Mouse (Mus musculus) midbrain, embryonic 11.5 days (tissue): Measurements from ENCODE around the gene Lmntd1. TPM values are rescaled to one million over a fixed set of nuclear protein-coding genes. Genes with fewer than 3 reads are reported as not detected.
A peak's percentile ranks its signal among the peaks of the same experiment; 100 is the strongest.

ENCODE experiments used
- ATAC-seq: fragments of 200-750 bp; cut with Nextera tagmentation; 2 replicates; pipeline ENCODE4 v1.8.0; 2017; ENCODE audit warnings: moderate TSS enrichment, moderate library complexity; ENCODE audit not compliant: low FRiP score
- DNase-seq: peaks from one replicate; pipeline ENCODE4 v3.0.0; 2015; ENCODE audit warnings: low spot score; ENCODE audit errors: missing footprints
- H3K27ac ChIP-seq: fragments of 300-500 bp; sonication (generic); 2 replicates; pipeline ENCODE4 v1.5.1; 2014; ENCODE audit warnings: low read depth, low read length
- H3K27me3 ChIP-seq: fragments of 300-500 bp; sonication (generic); 2 replicates; pipeline ENCODE4 v1.6.1; 2014; ENCODE audit warnings: mild to moderate bottlenecking, low read length, moderate library complexity, mixed read lengths; ENCODE audit not compliant: control insufficient read depth, insufficient read depth
- H3K36me3 ChIP-seq: fragments of 300-500 bp; sonication (generic); 2 replicates; pipeline ENCODE4 v1.6.1; 2014; ENCODE audit warnings: mild to moderate bottlenecking, low read length, moderate library complexity, mixed read lengths; ENCODE audit not compliant: control insufficient read depth, insufficient read depth
- H3K4me1 ChIP-seq: fragments of 300-500 bp; sonication (generic); 2 replicates; pipeline ENCODE4 v1.6.1; 2014; ENCODE audit warnings: low read length; ENCODE audit not compliant: control insufficient read depth, insufficient read depth
- H3K4me2 ChIP-seq: fragments of 300-500 bp; sonication (generic); 2 replicates; pipeline ENCODE4 v1.6.1; 2014; ENCODE audit warnings: mild to moderate bottlenecking, moderate library complexity
- H3K4me3 ChIP-seq: fragments of 300-500 bp; sonication (generic); 2 replicates; pipeline ENCODE4 v1.5.1; 2014; ENCODE audit warnings: low read depth, low read length
- H3K9ac ChIP-seq: fragments of 300-500 bp; sonication (generic); 2 replicates; pipeline ENCODE4 v1.6.1; 2014; ENCODE audit warnings: low read length
- H3K9me3 ChIP-seq: fragments of 300-500 bp; sonication (generic); 2 replicates; pipeline ENCODE4 v1.6.1; 2016; ENCODE audit warnings: low read length; ENCODE audit not compliant: control insufficient read depth
- WGBS: fragments of 180-500 bp; shearing (Covaris S2); extraction: QIAGEN DNeasy Blood & Tissue Kit; methylation state at CpG from one replicate; pipeline ENCODE4 v1.1.7; 2014; 5-methylcytosine and 5-hydroxymethylcytosine counted together
- polyA plus RNA-seq: library from polyadenylated mRNA; unstranded; fragments of >200 nt; fragmentation: Nextera tagmentation; extraction: Ambion mirVana; gene quantifications from 2 replicates; pipeline ENCODE4 v1.2.1, GENCODE M21; 2014

Gene Lmntd1
- polyA plus RNA-seq, 1 experiment from 2014 or later, result 0.18 TPM

- ATAC-seq (no peak), DNase-seq (no peak)
- H3K27me3 ChIP-seq, result no peaks in the 10 kb centered on the region
These were observed 26.9 kb upstream of the Lmntd1 start for GRCm38 (mm10) chr6:145640971-145641506.

GRCm38 (mm10) chr6:145638248-145638647 is 24.1 kb upstream of the Lmntd1 start:
- no peaks in the 10 kb centered on the region for H3K27me3 ChIP-seq
- no peak overlapping the region for H3K4me3 ChIP-seq
- H3K27ac ChIP-seq, result no peak overlapping the region
- no peak overlapping the region for H3K4me2 ChIP-seq
- H3K36me3 ChIP-seq, result no peaks in the 10 kb centered on the region
- H3K9ac ChIP-seq, result no peak overlapping the region
- ATAC-seq (no peak), DNase-seq (no peak)
- WGBS, result 93% methylated on average over 6 of the region's 6 CpGs
- no peaks in the 10 kb centered on the region for H3K4me1 ChIP-seq
- H3K9me3 ChIP-seq, result no peaks in the 10 kb centered on the region

More at GRCm38 (mm10) chr6:145640971-145641506, 26.9 kb upstream of the Lmntd1 start:
- Histone ChIP-seq H3K9ac (no peak overlapping the region), H3K4me1 (no peaks in the 10 kb centered on the region), H3K36me3 (no peaks in the 10 kb centered on the region), H3K9me3 (no peaks in the 10 kb centered on the region), H3K4me3 (no peak overlapping the region), H3K4me2 (no peak overlapping the region), H3K27ac (no peak overlapping the region)
- WGBS, result 89% methylated on average over 4 of the region's 4 CpGs

- H3K9ac ChIP-seq, result no peak overlapping the region
- no peak for DNase-seq
- no peak overlapping the region for H3K27ac ChIP-seq
- H3K27me3 ChIP-seq, result no peaks in the 10 kb centered on the region
- no peaks in the 10 kb centered on the region for H3K9me3 ChIP-seq
- H3K4me3 ChIP-seq, result no peak overlapping the region
- H3K4me2 ChIP-seq, result no peak overlapping the region
- WGBS, result 90% methylated on average over 4 of the region's 4 CpGs
- no peak for ATAC-seq
- no peaks in the 10 kb centered on the region for H3K4me1 ChIP-seq
- no peaks in the 10 kb centered on the region for H3K36me3 ChIP-seq
These were observed 22.6 kb upstream of the Lmntd1 start for GRCm38 (mm10) chr6:145636682-145637081.

GRCm38 (mm10) chr6:145634454-145634853 is 20.3 kb upstream of the Lmntd1 start:
- ATAC-seq (no peak), DNase-seq (no peak)
- Histone ChIP-seq H3K4me3 (no peak overlapping the region), H3K36me3 (no peaks in the 10 kb centered on the region), H3K4me2 (no peak overlapping the region), H3K4me1 (no peaks in the 10 kb centered on the region), H3K9ac (no peak overlapping the region), H3K27me3 (no peaks in the 10 kb centered on the region), H3K27ac (no peak overlapping the region), H3K9me3 (no peaks in the 10 kb centered on the region)
- WGBS, result 86% methylated on average over 2 of the region's 2 CpGs

GRCm38 (mm10) chr6:145630269-145630668 is 16.1 kb upstream of the Lmntd1 start:
- H3K27ac ChIP-seq, result no peak overlapping the region
- no peak overlapping the region for H3K4me2 ChIP-seq
- ATAC-seq, result no peak
- no peak for DNase-seq
- no peak overlapping the region for H3K4me3 ChIP-seq
- no peaks in the 10 kb centered on the region for H3K4me1 ChIP-seq
- H3K36me3 ChIP-seq, result no peaks in the 10 kb centered on the region
- WGBS, result 73% methylated on average over 6 of the region's 6 CpGs
- H3K9me3 ChIP-seq, result no peaks in the 10 kb centered on the region
- no peaks in the 10 kb centered on the region for H3K27me3 ChIP-seq
- H3K9ac ChIP-seq, result no peak overlapping the region

- Histone ChIP-seq H3K4me1 (no peaks in the 10 kb centered on the region), H3K4me2 (no peak overlapping the region), H3K27me3 (no peaks in the 10 kb centered on the region), H3K9me3 (no peaks in the 10 kb centered on the region), H3K36me3 (no peaks in the 10 kb centered on the region), H3K4me3 (no peak overlapping the region), H3K9ac (no peak overlapping the region), H3K27ac (no peak overlapping the region)
- DNase-seq, result no peak
- 90% methylated on average over 4 of the region's 4 CpGs for WGBS
- ATAC-seq, result no peak
These were observed 9.0 kb upstream of the Lmntd1 start for GRCm38 (mm10) chr6:145623141-145623540.

- Histone ChIP-seq H3K9ac (no peak overlapping the region), H3K4me2 (no peak overlapping the region), H3K27ac (no peak overlapping the region), H3K4me3 (no peak overlapping the region), H3K4me1 (no peaks in the 10 kb centered on the region), H3K9me3 (no peaks in the 10 kb centered on the region), H3K36me3 (no peaks in the 10 kb centered on the region), H3K27me3 (no peaks in the 10 kb centered on the region)
- ATAC-seq, result no peak
- DNase-seq, result peak; percentile 82
- 86% methylated on average over 5 of the region's 5 CpGs for WGBS
These were observed 2.5 kb upstream of the Lmntd1 start for GRCm38 (mm10) chr6:145616402-145617229.

GRCm38 (mm10) chr6:145615666-145616210 is 1.6 kb upstream of the Lmntd1 start, which contains the start of gene Tuba3b:
Gene Tuba3b (plus strand): TSS chr6:145615757.
- Histone ChIP-seq H3K4me1 (no peaks in the 10 kb centered on the region), H3K4me2 (no peak within 1 kb of the TSS), H3K4me3 (no peak within 1 kb of the TSS), H3K27me3 (no peaks in the 10 kb centered on the region), H3K27ac (no peak within 1 kb of the TSS), H3K36me3 (no peaks in the 10 kb centered on the region), H3K9ac (no peak within 1 kb of the TSS), H3K9me3 (no peaks in the 10 kb centered on the region)
- 96% methylated on average over 31 of the region's 31 CpGs for WGBS
- DNase-seq (peak; percentile 33), ATAC-seq (no peak)

- Histone ChIP-seq H3K9ac (no peak overlapping the region), H3K27ac (no peak overlapping the region), H3K4me1 (no peaks in the 10 kb centered on the region), H3K27me3 (no peaks in the 10 kb centered on the region), H3K36me3 (no peaks in the 10 kb centered on the region), H3K4me2 (no peak overlapping the region), H3K4me3 (no peak overlapping the region), H3K9me3 (no peaks in the 10 kb centered on the region)
- ATAC-seq (no peak), DNase-seq (no peak)
- 82% methylated on average over 3 of the region's 3 CpGs for WGBS
These were observed 1.5 kb downstream of the Lmntd1 start for GRCm38 (mm10) chr6:145612611-145613010.
